Mouse (Mus musculus): Measurements from ENCODE around the gene Ceacam3.
"Not testable (repeated sequence)": the region's sequence is repeated elsewhere in the genome, so short reads cannot be mapped to it uniquely, and the experiment has no call there.

Ceacam3 gene

DNA sequence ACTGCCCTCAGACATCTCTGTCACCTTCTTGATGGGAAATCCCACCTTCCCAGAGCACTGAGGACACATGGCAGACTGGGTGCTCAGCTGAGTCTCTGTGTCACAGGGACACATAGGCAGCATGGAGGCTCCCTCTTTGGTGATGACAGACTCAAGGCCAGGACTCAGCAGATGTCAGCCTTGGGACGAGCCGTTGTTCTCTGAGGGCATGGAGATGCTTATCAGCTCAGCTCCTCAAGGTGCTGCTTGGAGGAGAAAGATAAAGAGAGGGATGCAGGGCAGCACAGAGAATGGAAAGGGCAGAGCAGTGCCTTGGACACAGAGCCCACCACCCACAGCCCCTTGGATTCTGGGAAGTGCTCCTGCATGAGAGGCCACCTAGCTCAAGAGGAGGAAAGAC is at the start of gene Ceacam3:
Gene Ceacam3 (plus strand): TSS at position 352 of the 400 bp plus-strand sequence.
- DNase-seq: no peak

DNA sequence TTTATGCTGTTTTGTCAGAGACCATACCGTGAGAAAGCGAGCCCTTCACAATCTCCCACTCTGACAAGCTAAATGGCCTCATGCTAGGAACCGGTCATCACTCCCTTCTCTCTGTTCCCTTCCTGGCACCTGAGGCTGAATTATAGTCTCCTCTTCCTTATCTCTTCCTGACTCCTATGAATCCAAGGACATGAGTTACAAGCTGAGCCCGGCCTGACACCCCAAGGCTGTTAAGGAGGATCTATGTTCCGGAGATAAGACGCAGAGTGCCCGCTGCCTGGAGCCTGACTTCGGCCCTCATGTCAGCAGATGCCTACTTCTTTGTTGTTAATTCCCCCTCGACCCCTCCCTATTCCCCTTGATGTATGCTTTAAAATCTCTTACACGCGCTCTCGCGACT is 48.5 kb upstream of the Ceacam3 start:
- not testable (repeated sequence) for DNase-seq

DNA sequence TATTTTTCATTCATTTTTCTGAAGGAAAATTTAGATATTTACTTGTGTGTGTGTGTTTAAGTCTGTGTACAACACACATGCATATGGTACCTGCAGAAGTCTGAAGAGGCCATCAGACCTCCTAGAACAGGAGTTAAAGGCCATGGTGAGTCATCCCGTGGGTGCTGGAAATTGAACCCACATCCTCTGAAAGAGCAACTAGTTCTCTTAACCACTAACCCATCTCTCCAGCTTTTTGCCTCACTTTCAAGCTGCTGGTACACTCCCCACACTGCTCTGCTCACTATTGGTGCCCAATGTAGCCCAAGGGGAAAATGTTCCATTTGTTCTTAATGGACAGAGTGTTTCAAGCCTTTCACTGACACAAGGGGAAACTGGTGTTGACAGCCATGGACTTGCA is 14.8 kb upstream of the Ceacam3 start:
- no peak for DNase-seq

DNA sequence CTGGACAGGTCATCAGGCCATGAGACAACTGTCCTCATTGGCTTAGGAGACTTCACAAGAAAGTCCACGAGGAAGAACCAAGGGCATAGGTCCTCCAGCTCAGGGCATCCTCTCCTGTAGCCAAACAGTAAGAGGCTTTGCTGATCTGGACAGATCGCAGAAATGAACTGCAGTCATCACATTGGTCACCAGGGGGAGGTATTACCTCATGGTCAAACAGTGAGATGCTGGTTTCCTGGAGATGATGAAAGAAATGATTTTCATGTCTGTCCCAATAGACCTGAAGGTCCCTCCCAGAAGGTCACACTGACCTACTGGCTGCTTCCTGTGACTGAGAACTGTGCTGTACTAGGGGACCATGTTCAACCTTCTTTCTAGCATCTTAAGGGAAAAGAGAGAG is 5.6 kb downstream of the Ceacam3 start:
- DNase-seq: no peak

DNA sequence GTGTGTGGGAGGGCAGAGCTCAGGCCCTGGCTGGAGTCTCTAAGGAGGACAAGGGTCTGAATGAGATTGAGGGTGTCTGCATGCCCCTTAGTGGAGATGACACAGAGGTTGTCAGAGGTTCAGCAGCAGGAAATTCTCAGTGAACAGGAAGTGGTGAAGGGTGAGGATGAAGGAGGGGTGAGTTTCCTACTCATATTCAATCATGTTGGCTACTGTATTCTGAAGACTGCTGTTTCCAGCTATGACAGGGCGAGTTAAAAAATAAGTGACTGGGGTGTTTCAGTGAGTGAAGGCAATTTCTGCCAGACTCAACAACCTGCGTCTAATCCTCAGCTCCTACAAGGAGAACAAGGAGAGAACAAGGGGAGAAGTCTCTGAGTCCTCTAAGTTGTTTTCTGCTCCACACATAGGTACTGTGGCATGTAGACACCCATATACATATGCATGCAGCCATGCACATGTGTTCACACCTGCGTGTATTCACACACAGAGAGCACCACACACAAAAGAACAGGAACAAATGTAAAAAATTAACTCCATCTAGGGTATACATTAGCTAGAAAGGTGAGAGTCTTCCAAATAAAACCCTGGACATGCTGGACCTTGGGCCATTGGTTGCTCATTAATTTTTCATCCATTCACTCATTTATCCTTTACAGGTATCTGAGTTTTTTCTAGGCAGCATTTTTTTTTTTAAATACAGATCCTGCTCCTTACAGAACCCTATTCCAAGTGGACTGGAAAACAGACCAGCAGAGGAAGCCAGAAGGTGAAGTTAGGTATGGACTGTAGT is 7.0 kb downstream of the Ceacam3 start:
- DNase-seq: no peak

DNA sequence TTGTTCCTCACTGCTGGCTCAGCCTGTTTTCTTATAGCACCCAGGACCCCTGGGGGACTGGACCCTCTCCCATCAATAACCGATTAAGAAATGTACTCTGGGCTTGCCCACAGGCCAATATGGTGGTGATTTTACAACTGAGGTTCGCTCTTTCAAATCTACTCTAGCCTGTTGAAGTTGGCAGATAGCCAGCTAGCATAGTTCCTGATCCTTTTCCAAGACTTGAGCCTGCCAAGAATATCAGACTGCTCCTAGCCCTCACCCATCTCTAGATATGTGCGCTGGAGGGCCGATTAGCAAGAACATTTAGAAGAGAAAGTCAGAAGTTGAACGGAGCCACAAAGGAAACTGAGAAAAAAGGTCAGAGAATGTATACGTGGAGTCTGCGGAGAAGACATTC is 8.9 kb downstream of the Ceacam3 start:
- DNase-seq: no peak

DNA sequence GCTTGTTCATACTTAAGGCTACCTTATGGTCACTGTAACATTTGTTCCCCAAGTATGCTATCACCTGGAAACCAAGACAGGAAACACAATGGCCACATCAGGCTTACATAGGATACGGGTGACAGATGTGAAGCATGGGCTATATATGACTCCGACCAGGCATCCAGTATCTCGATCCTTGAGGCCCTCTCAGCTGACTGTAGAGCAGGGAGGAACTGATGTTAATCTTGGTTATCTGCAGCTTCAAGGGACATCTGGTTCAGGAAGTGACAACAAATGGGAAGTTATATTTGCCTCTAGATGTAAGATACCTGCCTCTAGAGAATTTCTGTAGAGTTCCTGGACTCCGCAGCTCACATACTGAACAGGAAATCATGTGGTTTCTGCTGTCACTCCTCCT is 21.7 kb downstream of the Ceacam3 start:
- DNase-seq: no peak

DNA sequence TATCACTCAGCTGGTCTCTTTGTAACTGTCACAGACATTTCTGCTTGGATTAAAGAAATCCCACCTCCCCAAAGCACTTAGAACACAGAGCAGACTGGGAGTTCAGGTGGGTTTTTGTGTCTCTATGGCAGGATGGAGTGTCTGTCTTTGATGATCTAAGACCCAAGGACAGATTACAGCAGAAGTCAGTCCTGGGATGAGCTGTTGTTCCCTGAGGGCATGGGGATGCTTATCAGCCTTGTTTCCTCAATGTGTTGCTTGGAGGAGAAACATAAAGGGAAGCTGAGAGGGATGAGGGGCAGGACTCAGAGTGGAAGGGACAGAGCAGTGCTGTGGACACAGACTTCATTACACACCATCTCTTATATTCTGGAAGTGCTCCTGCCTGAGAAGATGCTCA is 53.1 kb downstream of the Ceacam3 start, which contains the start of gene Psg29:
Gene Psg29 (plus strand): TSS at position 301 of the 400 bp plus-strand sequence.
- no peak for DNase-seq

DNA sequence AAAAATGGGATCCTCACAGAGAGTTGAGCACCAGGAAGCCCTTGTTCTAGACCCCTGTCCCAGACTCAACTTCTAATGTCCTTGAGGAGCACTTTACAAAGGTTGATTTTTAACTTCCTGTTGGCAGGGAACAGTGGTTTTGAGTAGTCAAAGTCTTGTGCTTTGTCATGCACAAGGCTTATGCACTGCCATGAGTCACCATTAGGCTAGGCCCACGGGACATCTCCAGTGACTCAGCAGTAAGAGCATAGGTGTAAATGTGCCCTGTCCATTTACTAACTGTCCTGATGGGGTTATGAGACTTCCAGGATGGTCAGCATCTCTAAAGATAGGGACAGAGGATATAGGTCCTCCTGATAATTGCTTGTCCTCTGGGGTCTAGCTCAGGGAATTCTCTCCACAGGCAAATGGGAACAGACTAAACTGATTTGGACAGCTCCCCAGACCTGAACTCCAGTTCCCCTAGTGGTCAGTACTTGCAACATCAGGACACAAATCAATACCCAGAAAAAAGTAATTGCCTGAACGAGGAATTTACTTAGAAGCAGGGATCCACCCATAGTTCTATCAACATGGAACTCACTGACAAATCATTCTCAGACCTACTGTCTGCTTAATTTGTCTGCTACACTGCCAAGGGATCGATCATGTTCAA is 55.6 kb downstream of the Ceacam3 start:
- no peak for DNase-seq

All from right cerebral cortex, postnatal 25 days (tissue).